Mouse (Mus musculus): ENCODE measurements around the gene Add2.

Add2 gene

DNA sequence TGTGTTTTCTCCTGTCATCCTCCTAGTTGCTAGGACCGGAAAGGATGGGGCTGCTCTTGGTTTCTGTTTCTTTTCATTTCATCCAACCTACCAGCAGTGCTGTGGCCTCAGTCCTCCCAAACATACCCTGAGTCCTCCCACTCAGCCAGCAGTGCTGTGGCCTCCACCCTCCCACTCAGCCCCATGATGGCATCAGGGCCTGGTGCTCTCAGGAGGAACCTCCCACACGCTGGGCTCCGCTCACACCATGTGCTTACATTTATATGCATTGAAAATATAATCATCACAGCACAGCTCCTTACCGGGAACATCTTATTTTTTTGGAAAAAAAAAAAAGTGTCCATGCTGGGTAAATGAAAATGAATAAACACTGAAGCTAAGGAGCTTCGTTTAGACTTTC lies 20.0 kb downstream of the Add2 start:
- DNase-seq (ENCODE audit: low spot score in 2 of 2), result peak; percentile 51 to 62

DNA sequence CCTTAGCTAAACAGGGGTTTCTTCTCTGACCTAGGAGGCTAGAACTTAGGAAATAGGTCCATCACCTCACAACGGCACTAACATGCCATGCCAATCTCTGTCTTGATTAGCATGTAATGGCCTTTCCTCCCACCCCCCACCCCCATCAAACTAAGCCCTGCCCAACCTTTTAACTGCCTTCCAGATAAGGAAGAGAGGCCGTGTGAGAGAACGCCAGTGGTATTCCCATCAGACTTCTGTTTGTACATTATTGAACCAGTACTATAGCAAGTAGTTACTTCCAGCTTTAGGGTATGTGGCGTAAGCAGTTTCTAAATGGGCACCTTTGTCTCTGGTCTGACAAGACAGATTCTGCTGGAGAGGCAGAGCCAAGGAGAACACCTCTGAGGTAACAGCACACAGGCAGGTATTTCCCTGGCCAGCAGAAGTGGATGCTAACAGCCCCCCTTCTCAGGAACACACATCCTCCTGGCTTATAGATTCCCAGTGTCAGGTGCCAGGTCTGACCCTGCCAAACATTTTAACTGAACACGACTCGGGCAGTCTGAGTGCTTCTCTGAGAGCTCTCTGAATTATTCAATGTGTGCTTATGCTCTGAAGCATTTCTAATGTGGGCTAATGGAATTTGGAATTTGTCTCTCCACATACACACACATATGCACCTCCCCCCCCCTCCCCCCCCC lies 22.2 kb downstream of the Add2 start:
- no peak for DNase-seq (ENCODE audit: low spot score in 2 of 2)

- DNase-seq (ENCODE audit: low spot score in 2 of 2), result no peak
Observed at GRCm38 (mm10) chr6:86052032-86052459, 23.6 kb downstream of the Add2 start.

- DNase-seq (ENCODE audit: low spot score in 2 of 2), result no peak
Observed at GRCm38 (mm10) chr6:86052556-86052955, 24.1 kb downstream of the Add2 start.

DNA sequence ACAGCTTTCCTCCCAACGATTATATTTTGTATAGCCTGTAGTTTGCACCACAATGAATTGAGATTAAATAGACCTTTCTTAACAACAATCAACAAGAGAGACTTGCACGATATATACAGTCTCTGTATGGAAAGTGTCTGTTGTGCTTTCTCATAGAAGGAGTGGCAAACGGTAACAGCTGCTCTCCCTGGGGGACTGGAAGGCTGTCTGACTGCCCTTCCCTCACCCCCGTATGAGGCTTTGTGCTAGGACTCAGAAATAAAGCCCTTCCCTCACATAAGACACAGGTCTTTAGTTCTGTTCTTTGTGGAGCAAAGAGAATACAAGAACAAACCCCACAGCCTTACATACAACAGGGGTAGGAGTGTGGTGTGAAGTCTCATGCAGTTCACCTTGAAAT lies 24.6 kb downstream of the Add2 start:
- DNase-seq (ENCODE audit: low spot score in 2 of 2), result no peak

GRCm38 (mm10) chr6:86053594-86053993 lies 25.1 kb downstream of the Add2 start:
- DNase-seq (ENCODE audit: low spot score in 2 of 2), result no peak

DNA sequence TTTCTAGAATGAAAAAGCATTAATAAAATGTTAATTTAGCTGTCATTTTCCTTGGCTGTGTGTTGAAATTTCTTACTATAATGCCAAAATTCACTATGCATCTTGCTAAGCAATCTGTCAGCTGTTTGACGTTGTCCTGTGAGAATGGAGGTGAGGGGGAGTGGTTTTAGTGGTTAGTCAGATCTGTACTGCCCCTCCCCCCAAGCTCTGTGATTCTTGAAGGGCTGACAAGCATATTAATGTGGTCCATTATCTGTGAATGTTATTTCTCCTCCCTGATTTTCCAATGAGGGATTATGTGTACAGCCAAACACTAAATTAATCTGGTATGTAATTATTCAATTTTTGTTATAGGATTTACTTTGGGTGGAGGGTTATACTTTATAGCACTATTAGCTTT lies 30.0 kb downstream of the Add2 start:
- DNase-seq (ENCODE audit: low spot score in 2 of 2), result no peak

DNA sequence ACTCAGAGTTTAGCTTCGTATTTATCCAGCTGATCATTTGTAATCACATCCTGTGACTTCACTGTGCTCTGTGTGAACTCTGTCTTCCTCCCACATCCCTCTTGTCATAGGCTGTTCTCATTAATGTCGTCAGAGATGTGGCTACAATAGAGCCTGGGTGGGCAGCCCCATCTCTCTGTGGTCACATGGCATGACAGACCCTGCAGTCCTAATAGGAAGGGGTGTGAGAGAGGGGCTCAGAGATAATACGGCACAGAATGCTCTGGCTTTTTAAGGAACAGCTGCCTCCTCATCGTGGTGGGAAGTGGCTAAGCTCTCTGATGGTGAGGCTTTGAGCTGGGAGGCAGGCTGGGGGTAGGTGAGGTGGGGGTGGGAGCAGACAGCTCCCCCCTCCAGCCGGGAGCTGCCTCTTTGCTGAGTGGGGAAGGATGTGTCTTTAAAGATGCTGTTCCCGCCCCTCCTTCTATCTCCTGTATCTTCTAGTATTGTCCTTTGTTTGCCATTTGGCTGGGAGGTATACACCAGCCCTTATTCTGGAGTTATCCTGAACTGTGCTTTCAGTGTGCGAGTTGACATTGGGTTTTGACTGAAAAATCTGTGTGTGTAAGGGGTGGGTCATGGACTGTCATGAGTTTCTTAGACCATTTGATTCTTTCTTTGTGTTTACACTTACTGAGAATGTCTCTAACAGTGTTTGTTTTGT lies 30.8 kb downstream of the Add2 start:
- no peak for DNase-seq (ENCODE audit: low spot score in 2 of 2)

GRCm38 (mm10) chr6:86060170-86060569 lies 31.7 kb downstream of the Add2 start:
- no peak for DNase-seq (ENCODE audit: low spot score in 2 of 2)

DNA sequence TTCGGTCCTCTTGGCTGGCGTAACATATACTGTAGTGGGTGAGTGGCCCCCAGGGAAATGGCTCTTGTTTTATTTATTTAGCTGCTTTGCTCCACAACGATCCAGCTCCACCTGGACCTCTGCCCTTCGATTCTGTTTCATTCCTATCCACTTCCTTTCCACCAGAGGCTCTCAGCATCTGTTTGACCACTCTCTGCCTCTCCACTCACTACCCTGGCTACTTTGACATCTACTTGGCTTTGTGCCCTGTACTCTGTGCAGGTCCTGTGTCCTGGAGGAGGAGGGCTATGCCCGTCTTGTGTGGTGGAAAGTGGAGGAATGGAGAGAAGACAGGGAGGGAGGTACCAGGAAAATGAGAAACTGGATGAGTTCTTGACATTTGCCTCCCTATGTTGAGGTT lies 33.7 kb downstream of the Add2 start:
- DNase-seq (ENCODE audit: low spot score in 2 of 2), result no peak

- no peak for DNase-seq (ENCODE audit: low spot score in 2 of 2)
Observed at GRCm38 (mm10) chr6:86062684-86063083, 34.2 kb downstream of the Add2 start.

DNA sequence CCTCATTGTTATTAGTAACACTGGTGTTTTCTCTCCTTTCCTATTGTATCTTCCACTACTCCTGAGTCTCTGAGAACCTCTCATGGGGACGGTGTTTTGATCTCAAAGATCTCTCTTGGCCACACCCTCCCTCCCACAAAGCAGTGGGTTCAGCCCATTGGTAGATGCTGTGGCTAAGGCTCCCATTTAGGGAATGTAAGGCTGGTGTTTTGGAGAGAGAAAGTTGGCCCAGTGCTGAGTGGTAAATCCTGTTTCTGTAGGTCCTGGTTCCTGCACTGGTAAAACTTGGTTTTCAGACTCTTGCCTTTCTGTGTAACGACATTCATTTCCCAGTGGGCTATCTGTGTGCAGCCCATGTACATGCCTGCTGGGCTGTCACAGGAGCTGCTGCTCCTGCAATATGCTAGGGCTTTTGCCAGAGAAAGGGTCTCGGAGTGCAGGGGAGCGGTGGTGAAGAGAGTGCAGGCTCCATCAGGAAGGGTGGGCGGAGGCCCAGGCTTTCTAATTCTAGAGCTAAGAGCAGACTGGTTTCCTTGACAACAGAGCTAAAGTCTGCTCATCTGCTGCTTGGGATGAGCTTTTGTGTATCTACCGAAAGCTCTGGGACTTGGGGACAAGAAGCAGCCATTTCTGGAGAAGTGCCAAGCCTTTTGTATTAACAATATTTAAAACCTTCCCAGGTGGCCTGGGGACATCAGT lies 36.0 kb downstream of the Add2 start:
- peak; percentile 69 to 80 for DNase-seq (ENCODE audit: low spot score in 2 of 2)

DNA sequence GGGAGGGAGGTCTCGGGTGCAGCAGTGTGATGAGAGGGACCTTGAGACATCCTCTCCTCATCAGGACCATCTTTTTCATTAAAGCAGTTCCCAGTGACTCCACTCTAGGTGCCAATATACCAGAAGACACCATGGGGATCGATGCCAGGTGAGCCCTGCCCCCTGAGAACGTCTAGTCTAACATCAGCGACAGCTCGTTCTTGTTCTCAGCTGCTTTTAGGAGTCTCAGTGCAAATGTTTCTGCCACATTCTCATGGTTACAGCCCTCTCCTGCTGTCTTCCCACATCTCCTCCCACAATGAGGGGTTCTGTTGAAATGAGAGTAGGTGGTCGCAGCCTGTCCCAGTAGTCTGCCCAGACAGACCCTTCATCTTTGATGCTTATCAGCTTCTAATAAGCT lies 38.2 kb downstream of the Add2 start:
- no peak for DNase-seq (ENCODE audit: low spot score in 2 of 2)

GRCm38 (mm10) chr6:86067145-86067544 lies 38.7 kb downstream of the Add2 start:
- no peak for DNase-seq (ENCODE audit: low spot score in 2 of 2)

DNA sequence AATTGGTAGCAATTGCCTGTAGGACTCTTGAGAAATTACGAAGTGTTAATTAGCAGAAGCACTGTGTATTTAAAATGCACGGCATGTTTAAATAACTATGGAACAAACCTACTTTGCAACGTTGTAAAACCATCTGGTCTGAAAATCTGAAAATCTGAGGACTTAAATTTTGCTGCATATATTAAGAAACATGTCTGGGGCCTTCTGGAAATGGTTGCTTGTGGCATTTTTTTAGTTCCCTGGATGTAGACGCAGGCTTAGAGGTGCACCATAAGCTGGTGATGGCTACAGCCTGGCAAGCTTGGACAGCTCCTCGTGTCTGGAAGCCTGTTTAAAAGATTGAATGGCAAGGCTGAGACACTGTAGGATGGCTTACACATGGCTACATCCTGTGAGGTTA lies 40.5 kb downstream of the Add2 start:
- DNase-seq (ENCODE audit: low spot score in 2 of 2), result no peak

DNA sequence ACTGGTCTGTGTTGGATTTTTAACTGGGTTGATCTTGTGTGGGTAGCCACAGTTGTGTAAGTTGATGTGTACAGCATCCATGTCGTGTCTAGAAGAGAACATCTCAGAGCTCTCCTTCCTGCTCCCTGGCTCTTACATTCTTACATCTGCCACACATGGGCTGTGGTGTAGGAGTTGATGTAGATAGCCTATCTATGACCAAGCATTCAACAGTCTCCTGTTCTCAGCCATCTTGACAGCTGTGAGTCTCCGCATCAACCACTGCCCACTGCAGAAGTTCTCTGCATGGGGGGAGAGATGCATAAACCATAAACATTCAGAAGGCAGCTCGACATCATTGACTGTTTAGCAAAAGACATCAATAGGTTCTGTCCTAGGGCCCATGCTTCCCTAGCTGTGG lies 41.4 kb downstream of the Add2 start:
- DNase-seq (ENCODE audit: low spot score in 2 of 2), result no peak

GRCm38 (mm10) chr6:86070277-86070676 lies 41.8 kb downstream of the Add2 start:
- no peak for DNase-seq (ENCODE audit: low spot score in 2 of 2)

DNA sequence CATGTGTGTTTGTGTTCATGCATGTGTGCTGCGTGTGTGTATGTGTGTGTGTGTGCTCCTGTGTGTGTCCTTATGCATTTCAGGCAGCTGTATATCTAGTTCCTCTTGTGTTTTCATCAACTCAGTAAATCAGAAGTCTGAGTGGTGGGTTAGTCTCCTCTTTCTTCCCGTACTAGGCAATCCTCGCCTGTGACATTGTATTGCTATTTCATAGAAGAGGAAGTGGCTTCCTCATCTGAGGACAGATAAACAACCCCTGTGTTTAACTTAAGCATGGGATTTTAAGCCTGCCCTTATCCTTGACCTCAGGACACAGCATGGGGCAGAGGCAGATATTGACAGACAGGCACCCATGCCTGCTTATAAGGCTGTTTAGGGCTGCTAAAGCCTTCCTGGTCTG lies 45.4 kb downstream of the Add2 start:
- no peak for DNase-seq (ENCODE audit: low spot score in 2 of 2)

- DNase-seq (ENCODE audit: low spot score in 2 of 2), result no peak
Observed at GRCm38 (mm10) chr6:86074538-86075204, 46.2 kb downstream of the Add2 start.

DNA sequence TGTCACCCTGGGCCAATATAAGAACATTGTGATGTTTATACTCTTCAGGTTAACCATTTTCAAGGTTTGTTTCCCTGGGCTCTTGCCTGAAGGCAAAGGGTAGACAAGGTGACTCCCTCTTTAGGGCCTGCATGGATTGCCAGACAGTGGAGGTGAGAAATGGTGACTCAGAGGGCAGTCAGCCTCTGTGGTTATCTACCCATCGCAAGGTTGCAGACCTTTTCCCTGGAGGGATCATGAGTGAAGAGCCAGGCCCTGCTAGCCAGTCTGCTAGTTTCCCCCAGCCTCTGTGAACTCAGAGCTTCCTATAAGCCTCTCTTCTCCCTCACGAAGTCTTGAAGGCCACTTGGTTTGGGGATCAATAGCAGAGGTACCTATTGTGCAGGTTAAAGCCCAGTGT lies 48.0 kb downstream of the Add2 start:
- DNase-seq (ENCODE audit: low spot score in 2 of 2), result no peak

GRCm38 (mm10) chr6:86077880-86078279 lies 49.4 kb downstream of the Add2 start:
- DNase-seq (ENCODE audit: low spot score in 2 of 2), result no peak

- DNase-seq (ENCODE audit: low spot score in 2 of 2), result no peak
Observed at GRCm38 (mm10) chr6:86078361-86079010, 50.0 kb downstream of the Add2 start.

Measured in frontal cortex, postnatal 14 days (tissue).